Mouse (Mus musculus) cerebellum, adult 9-10 months (tissue): Measurements from ENCODE around the gene Trmt44.

Experiments
- DNase-seq: peaks from one replicate; pipeline ENCODE4 v3.0.0; 2022

Gene Trmt44

DNA sequence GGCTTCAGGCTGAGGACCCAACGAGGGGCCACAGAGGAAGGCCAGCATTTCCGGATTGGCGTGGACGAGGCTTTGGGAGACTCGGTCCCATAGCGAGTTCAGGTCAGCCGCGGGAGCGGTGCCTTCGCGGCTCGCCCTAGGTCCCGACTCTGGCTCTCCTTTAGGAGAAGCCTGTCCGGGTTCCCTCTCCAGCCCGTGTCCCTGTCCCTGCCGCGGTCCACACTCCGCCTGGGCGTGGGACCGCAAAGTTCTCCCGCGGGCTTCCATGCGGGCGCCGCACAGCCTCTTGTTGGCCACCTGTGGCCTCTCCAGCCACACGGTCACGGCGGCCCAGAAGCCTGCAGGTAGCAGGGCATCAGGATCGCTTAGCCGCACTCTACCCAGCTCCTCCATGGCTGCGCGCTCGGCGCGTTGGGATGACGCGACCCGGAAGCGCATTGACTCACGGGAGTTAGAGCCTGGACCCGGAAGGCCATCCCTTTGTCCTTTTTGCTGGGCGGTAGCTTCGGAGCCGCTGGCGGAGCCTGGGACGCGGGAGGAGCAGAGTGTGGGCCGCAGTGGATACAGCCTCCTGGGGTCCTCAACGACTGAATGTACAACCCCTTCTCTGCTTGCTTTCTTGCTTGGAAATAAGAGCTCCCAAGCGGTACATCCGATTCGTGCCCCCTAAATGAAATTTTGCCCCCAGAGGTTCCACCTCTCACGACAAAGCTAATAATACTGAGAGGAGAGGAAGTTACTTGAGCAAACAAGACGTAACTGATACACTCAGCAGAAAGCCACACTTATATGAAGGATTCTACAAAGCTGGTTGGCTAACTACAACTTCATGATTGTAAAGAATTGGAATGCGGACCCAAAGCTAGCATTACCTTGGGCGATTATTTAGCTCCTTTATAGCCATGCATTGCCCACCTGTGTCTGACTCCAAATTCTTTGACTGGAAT is at the start of gene Trmt44:
Trmt44 (minus strand) TSS at position 418 of the 947 bp plus-strand sequence.
- peak; percentile 88 for DNase-seq

GRCm38 (mm10) chr5:35623831-35624230 is 49.0 kb upstream of the Trmt44 start:
- no peak for DNase-seq

DNA sequence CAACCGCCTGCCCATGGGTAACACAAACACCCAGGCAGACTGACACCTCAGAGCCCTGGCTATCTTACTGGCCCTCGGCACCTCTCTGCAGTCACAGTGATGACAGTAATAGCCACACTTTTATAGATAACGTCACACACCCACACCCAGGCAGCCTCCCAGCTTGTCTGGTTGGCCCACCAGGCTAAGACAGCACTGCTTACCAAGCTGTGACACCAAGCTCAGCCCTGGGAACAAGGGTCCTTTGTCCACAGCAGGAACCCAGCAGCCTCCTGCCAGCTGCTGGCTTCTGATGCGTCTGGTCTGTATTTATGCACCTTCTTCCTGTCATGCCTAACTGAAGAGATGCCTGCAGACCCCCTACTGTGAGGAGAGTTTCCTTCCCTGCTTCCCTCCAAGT is 46.2 kb upstream of the Trmt44 start:
- no peak for DNase-seq

DNA sequence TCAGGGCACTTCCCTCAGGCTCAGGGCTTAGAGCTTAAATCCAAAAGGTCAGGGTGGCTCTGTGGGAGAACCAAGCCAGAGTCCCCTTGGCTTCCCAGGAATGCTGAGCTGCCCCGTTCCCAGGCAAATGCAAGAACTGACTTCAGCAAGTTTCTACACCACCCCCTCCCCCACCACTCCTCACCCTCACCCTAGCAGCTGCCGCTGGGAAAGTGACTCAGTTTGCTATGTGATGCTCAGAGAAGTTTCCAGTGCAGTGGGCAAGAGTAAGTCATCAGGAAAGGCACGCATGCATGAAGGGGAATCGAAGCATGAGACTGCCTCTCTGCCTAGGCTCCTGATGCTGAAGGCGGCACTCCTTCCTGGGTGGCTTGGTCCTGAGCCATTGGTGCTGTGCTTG is 42.1 kb upstream of the Trmt44 start:
- DNase-seq = no peak

- DNase-seq = no peak
Measured at GRCm38 (mm10) chr5:35612722-35613121, 37.9 kb upstream of the Trmt44 start.

GRCm38 (mm10) chr5:35611900-35612299 is 37.0 kb upstream of the Trmt44 start:
- DNase-seq = no peak

- no peak for DNase-seq
Measured at GRCm38 (mm10) chr5:35611170-35611569, 36.3 kb upstream of the Trmt44 start.

GRCm38 (mm10) chr5:35610381-35610780 is 35.5 kb upstream of the Trmt44 start:
- no peak for DNase-seq

DNA sequence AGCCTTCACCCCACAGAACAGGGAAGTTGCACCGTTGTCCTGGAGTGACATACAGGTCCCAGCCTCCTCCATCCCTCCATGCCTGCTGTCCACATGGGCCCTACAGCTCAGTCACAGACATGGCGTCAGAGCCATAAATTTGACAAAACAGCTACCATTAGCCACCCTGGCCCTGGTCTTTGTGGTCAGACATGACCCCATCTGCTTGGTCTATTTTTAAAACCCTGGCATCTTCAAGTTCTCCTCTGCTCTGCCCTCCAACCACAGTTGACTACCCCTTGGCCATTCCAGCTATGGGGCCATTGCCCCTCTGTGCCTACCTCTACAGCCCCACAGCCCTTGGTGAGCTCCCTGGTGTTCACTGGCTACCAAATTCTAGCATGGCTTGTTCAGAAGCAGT is 35.1 kb upstream of the Trmt44 start:
- no peak for DNase-seq

- no peak for DNase-seq
Measured at GRCm38 (mm10) chr5:35609381-35609780, 34.5 kb upstream of the Trmt44 start.

DNA sequence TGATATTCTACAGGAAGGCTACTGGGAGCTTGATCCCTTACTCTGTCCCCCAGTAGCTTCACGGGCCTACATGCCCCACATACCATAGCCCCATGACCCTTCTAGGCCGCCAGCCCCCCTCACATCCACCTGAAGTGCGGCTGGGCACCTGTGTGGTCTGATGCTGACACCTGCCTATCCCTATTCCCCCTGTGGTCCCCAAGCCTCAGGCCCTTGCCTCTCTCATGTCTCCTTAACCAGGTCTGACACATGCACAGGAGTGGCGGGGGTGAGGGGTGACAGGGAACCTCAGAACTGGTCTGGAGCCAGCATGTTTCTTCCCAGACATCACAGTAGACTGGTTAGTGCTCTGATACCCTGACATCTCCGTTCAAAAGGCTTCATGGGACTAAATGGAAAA is 33.7 kb upstream of the Trmt44 start:
- DNase-seq = no peak

GRCm38 (mm10) chr5:35607784-35608183 is 32.9 kb upstream of the Trmt44 start:
- no peak for DNase-seq

GRCm38 (mm10) chr5:35606800-35607199 is 31.9 kb upstream of the Trmt44 start:
- no peak for DNase-seq

- DNase-seq = no peak
Measured at GRCm38 (mm10) chr5:35605355-35605754, 30.5 kb upstream of the Trmt44 start.

DNA sequence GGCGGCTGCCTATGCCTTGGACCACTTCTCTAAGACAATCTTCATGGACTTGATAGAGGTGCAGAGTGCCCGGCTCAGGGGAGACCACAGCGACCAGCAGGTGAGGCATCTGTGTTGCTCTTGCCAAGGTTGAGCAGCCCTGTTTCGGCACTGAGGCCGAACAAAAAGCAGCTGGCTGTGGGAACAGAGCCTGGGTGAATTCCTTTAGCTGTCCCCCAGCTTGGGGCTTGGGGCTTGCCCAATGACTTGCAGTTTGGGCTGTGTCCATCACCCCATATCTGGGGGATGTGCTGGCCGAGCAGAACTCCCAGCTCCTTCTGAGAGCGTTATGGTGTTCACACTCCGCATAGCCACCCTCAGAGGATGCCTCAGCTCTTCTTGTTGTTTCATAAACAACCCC is 26.7 kb upstream of the Trmt44 start:
- no peak for DNase-seq

DNA sequence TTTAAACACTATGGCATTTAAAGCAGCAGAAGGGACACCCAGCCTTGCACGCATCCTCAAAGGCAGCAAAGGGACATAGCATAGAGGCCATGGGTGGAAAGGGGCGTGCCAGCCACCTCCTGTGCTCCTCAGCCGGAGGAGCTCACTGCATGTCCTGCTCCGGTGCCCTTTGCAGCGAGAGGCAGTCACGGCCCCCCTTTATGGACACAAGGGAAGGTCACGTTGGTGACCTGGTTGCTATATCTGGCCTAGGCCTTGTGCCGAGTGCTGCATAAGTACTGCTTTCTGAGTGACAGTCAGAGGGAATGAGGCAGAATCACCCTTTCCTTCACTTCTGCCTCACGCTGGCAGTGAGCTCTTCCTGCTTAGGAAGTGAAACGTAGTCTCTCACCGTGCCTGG is 25.4 kb upstream of the Trmt44 start:
- DNase-seq = no peak

GRCm38 (mm10) chr5:35596169-35597160 is 21.6 kb upstream of the Trmt44 start:
- DNase-seq = no peak

- DNase-seq = peak; percentile 59
Measured at GRCm38 (mm10) chr5:35595706-35596105, 20.8 kb upstream of the Trmt44 start.

DNA sequence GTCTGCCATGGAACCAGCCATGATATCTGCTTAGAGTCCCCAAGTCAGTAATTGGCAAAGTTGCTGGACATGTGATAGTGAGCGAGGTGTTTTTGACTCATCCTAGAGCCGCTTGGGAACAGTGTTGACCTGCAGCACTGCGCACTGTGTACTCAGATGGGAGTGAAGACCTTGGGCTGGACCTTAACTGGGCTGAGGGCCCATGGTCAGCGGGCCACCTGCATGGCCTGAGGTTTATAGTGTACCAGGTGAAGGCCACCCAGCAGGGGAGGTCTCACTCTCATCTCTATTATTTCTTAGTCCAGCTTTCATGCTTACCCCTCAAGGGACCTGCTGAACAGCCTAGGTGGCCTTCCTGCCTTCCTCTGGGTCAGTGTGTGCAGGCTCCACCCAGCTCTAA is 19.9 kb upstream of the Trmt44 start:
- no peak for DNase-seq

- no peak for DNase-seq
Measured at GRCm38 (mm10) chr5:35593272-35593671, 18.4 kb upstream of the Trmt44 start.

DNA sequence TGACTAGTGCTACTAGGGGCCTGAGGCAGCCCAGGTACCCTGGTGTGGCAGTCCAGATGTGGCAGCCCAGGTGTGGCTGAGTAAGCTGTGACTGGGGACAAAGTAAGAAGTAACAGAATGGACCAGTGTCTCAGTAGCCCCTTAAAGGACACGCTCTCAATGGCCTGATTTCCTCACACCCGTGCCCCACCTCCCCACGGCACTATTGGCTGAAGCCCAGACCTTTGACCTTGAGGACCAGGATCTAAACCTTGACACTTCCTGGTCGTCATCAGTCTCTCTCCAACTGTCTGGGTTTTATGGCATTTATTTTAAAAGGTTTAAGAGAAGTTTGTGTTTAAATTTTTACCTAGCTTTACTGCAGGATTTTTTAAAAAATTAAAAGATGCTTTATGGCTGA is 18.0 kb upstream of the Trmt44 start:
- no peak for DNase-seq

DNA sequence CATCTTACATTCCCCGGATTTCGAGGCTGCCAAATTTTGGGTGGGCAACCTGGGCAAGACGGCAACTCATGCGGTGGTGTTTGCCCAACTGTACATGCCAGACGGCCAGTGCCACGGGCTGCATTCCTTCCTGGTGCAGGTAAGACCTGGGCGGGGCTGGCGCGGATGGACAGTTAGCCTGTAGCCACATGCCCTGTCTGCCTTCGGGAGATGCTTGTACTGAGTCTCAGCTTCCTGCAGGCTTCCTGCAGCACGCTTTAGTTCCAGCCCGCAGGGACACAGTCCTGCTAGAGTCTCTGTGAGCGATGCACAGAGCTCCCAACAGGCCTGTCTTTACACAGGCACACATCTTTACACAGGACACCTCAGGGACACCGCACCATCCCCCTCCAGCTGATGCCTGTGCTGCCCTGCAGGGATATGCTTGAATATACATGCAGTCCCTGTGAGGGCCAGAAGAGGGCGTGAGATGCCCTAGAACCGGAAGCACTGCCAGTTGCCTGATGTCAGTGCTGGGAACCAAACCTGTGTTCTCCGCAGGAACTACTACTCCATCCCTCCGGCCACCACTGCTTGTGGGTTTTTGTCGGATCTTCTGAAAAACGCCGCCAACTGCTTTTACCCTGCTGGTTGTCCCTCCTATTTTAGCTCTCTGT is 17.3 kb upstream of the Trmt44 start:
- DNase-seq = no peak

- no peak for DNase-seq
Measured at GRCm38 (mm10) chr5:35591497-35591896, 16.6 kb upstream of the Trmt44 start.
